Mouse (Mus musculus) embryonic facial prominence, embryonic 15.5 days (tissue): Measurements from ENCODE around the gene Tjap1. TPM values are rescaled to one million over a fixed set of nuclear protein-coding genes. Genes with fewer than 3 reads are reported as not detected.

ENCODE experiments used
- ATAC-seq: fragments of 200-750 bp; cut with Nextera tagmentation; 2 replicates; pipeline ENCODE4 v1.8.0; 2017; ENCODE audit warnings: low read depth, moderate TSS enrichment; ENCODE audit not compliant: insufficient number of reproducible peaks, low FRiP score, low TSS enrichment
- H3K27ac ChIP-seq: fragments of 300-500 bp; sonication (generic); replicated peaks from 2 replicates; pipeline ENCODE4 v1.5.1; 2015; ENCODE audit warnings: mild to moderate bottlenecking, inconsistent platforms
- H3K27me3 ChIP-seq: fragments of 300-500 bp; sonication (generic); 2 replicates; pipeline ENCODE4 v1.6.1; 2015; ENCODE audit warnings: inconsistent platforms
- H3K36me3 ChIP-seq: fragments of 300-500 bp; sonication (generic); 2 replicates; pipeline ENCODE4 v1.6.1; 2015; ENCODE audit warnings: mild to moderate bottlenecking, inconsistent platforms
- H3K4me1 ChIP-seq: fragments of 300-500 bp; sonication (generic); 2 replicates; pipeline ENCODE4 v1.6.1; 2015; ENCODE audit warnings: inconsistent platforms
- H3K4me2 ChIP-seq: fragments of 300-500 bp; sonication (generic); replicated peaks from 2 replicates; pipeline ENCODE4 v1.6.1; 2015; ENCODE audit warnings: mild to moderate bottlenecking, inconsistent platforms
- H3K4me3 ChIP-seq: fragments of 300-500 bp; sonication (generic); replicated peaks from 2 replicates; pipeline ENCODE4 v1.5.1; 2015; ENCODE audit warnings: mild to moderate bottlenecking, inconsistent platforms
- H3K9ac ChIP-seq: fragments of 300-500 bp; sonication (generic); 2 replicates; pipeline ENCODE4 v1.6.1; 2015; ENCODE audit warnings: inconsistent platforms
- H3K9me3 ChIP-seq: fragments of 300-500 bp; sonication (generic); replicated peaks from 2 replicates; pipeline ENCODE4 v1.6.1; 2016; ENCODE audit warnings: inconsistent platforms
- WGBS: fragments of 180-500 bp; shearing (Covaris S2); methylation state at CpG from one replicate; pipeline ENCODE4 v1.1.7; 2015; 5-methylcytosine and 5-hydroxymethylcytosine counted together
- polyA plus RNA-seq: library from polyadenylated mRNA; unstranded; fragments of >200 nt; fragmentation: Nextera tagmentation; extraction: Ambion mirVana; gene quantifications from 2 replicates; pipeline ENCODE4 v1.2.1, GENCODE M21; 2015

Gene Tjap1
- polyA plus RNA-seq, 1 experiment from 2014 or later: 64.0 TPM

GRCm38 (mm10) chr17:46306956-46307355 lies 24.1 kb upstream of the Tjap1 start:
- Histone ChIP-seq H3K27ac (no peak overlapping the region), H3K27me3 (no peaks in the 10 kb centered on the region), H3K9me3 (no peaks in the 10 kb centered on the region), H3K4me1 (no peaks in the 10 kb centered on the region), H3K9ac (no peak overlapping the region), H3K4me3 (no peak overlapping the region), H3K36me3 (peaks cover 21% of the 10 kb centered on the region), H3K4me2 (no peak overlapping the region)
- ATAC-seq: no peak
- 86% methylated on average over 15 of the region's 15 CpGs for WGBS

GRCm38 (mm10) chr17:46304184-46304583 lies 21.4 kb upstream of the Tjap1 start:
- no peak overlapping the region for H3K4me3 ChIP-seq
- ATAC-seq: no peak
- H3K9me3 ChIP-seq: no peaks in the 10 kb centered on the region
- H3K36me3 ChIP-seq: peaks cover 18% of the 10 kb centered on the region
- 87% methylated on average over 9 of the region's 9 CpGs for WGBS
- H3K27me3 ChIP-seq: 0 out of 2 replicates have a peak, but pooled peaks cover 4% of the 10 kb centered on the region
- no peak overlapping the region for H3K27ac ChIP-seq
- H3K4me1 ChIP-seq: no peaks in the 10 kb centered on the region
- no peak overlapping the region for H3K4me2 ChIP-seq
- no peak overlapping the region for H3K9ac ChIP-seq

GRCm38 (mm10) chr17:46301892-46302291 lies 19.1 kb upstream of the Tjap1 start:
- Histone ChIP-seq H3K9me3 (no peaks in the 10 kb centered on the region), H3K27me3 (peaks cover 18% of the 10 kb centered on the region), H3K4me2 (no peak overlapping the region), H3K4me1 (peaks cover 21% of the 10 kb centered on the region), H3K9ac (no peak overlapping the region), H3K36me3 (peaks cover 18% of the 10 kb centered on the region), H3K27ac (no peak overlapping the region), H3K4me3 (no peak overlapping the region)
- ATAC-seq: no peak
- WGBS: 62% methylated on average over 12 of the region's 12 CpGs

- Histone ChIP-seq H3K36me3 (no peaks in the 10 kb centered on the region; the same call in 1 of the 2 replicates), H3K4me3 (peak overlapping the region; percentile 55), H3K27me3 (peaks cover 42% of the 10 kb centered on the region), H3K9me3 (no peaks in the 10 kb centered on the region), H3K4me1 (peaks cover 21% of the 10 kb centered on the region), H3K27ac (no peak overlapping the region), H3K9ac (peak overlapping the region; percentile 15), H3K4me2 (peak overlapping the region; percentile 92)
- 0% methylated on average over 48 of the region's 48 CpGs for WGBS
- ATAC-seq: peak; percentile 80; the same call in 1 of the 2 replicates
Observed at GRCm38 (mm10) chr17:46298220-46298913, 15.5 kb upstream of the Tjap1 start.

GRCm38 (mm10) chr17:46297364-46298219 lies 14.8 kb upstream of the Tjap1 start, which contains the start of gene Dlk2:
Dlk2 (plus strand) TSS chr17:46297421.
- H3K9me3 ChIP-seq: no peaks in the 10 kb centered on the region
- under 1% methylated on average over 60 of the region's 86 CpGs for WGBS
- H3K27ac ChIP-seq: 0 out of 2 replicates have a peak within 1 kb of the TSS, but pooled peaks have one; percentile 5
- H3K9ac ChIP-seq: peak within 1 kb of the TSS; percentile 15
- H3K4me1 ChIP-seq: peaks cover 21% of the 10 kb centered on the region
- no peaks in the 10 kb centered on the region for H3K36me3 ChIP-seq
- H3K27me3 ChIP-seq: peaks cover 47% of the 10 kb centered on the region
- ATAC-seq: peak; percentile 49; the same call in 1 of the 2 replicates
- H3K4me2 ChIP-seq: peak within 1 kb of the TSS; percentile 92
- peak within 1 kb of the TSS; percentile 55 for H3K4me3 ChIP-seq

GRCm38 (mm10) chr17:46297028-46297363 lies 14.2 kb upstream of the Tjap1 start:
- 7% methylated on average over 6 of the region's 6 CpGs for WGBS
- H3K9ac ChIP-seq: peak overlapping the region; percentile 15; the same call in 1 of the 2 replicates
- no peak for ATAC-seq
- peaks cover 47% of the 10 kb centered on the region for H3K27me3 ChIP-seq
- H3K9me3 ChIP-seq: no peaks in the 10 kb centered on the region
- H3K4me2 ChIP-seq: peak overlapping the region; percentile 92
- no peaks in the 10 kb centered on the region for H3K36me3 ChIP-seq
- H3K27ac ChIP-seq: no peak overlapping the region
- H3K4me1 ChIP-seq: peaks cover 21% of the 10 kb centered on the region
- H3K4me3 ChIP-seq: peak overlapping the region; percentile 55

- Histone ChIP-seq H3K4me2 (peak overlapping the region; percentile 92), H3K27me3 (peaks cover 47% of the 10 kb centered on the region), H3K9ac (no peak overlapping the region), H3K9me3 (no peaks in the 10 kb centered on the region), H3K4me3 (no peak overlapping the region), H3K4me1 (peaks cover 21% of the 10 kb centered on the region), H3K27ac (no peak overlapping the region), H3K36me3 (no peaks in the 10 kb centered on the region)
- 45% methylated on average over 6 of the region's 6 CpGs for WGBS
- no peak for ATAC-seq
Observed at GRCm38 (mm10) chr17:46296601-46297000, 13.8 kb upstream of the Tjap1 start.

- peak; percentile 61 for ATAC-seq
- Histone ChIP-seq H3K4me3 (no peak overlapping the region), H3K4me1 (peaks cover 22% of the 10 kb centered on the region), H3K27ac (peak overlapping the region; percentile 76), H3K27me3 (no peaks in the 10 kb centered on the region), H3K4me2 (no peak overlapping the region; the same call in 1 of the 2 replicates), H3K9ac (no peak overlapping the region), H3K36me3 (no peaks in the 10 kb centered on the region), H3K9me3 (no peaks in the 10 kb centered on the region)
- WGBS: 6% methylated on average over 11 of the region's 11 CpGs
Observed at GRCm38 (mm10) chr17:46287678-46288095, 4.9 kb upstream of the Tjap1 start.

GRCm38 (mm10) chr17:46285407-46285806 lies 2.6 kb upstream of the Tjap1 start:
- no peaks in the 10 kb centered on the region for H3K27me3 ChIP-seq
- ATAC-seq: no peak
- no peaks in the 10 kb centered on the region for H3K9me3 ChIP-seq
- peaks cover 5% of the 10 kb centered on the region for H3K36me3 ChIP-seq
- H3K4me1 ChIP-seq: peaks cover 42% of the 10 kb centered on the region
- no peak overlapping the region for H3K4me2 ChIP-seq
- H3K4me3 ChIP-seq: no peak overlapping the region
- 56% methylated on average over 6 of the region's 6 CpGs for WGBS
- no peak overlapping the region for H3K27ac ChIP-seq
- H3K9ac ChIP-seq: no peak overlapping the region

- no peak overlapping the region for H3K9ac ChIP-seq
- H3K36me3 ChIP-seq: peaks cover 8% of the 10 kb centered on the region
- H3K4me2 ChIP-seq: no peak overlapping the region
- H3K27me3 ChIP-seq: no peaks in the 10 kb centered on the region
- H3K27ac ChIP-seq: no peak overlapping the region
- peaks cover 44% of the 10 kb centered on the region for H3K4me1 ChIP-seq
- WGBS: 57% methylated on average over 7 of the region's 7 CpGs
- H3K4me3 ChIP-seq: no peak overlapping the region
- H3K9me3 ChIP-seq: no peaks in the 10 kb centered on the region
- no peak for ATAC-seq
Observed at GRCm38 (mm10) chr17:46284653-46285052, 1.8 kb upstream of the Tjap1 start.

- Histone ChIP-seq H3K27me3 (no peaks in the 10 kb centered on the region), H3K4me2 (no peak overlapping the region), H3K27ac (no peak overlapping the region), H3K9me3 (no peaks in the 10 kb centered on the region), H3K4me3 (no peak overlapping the region), H3K4me1 (peaks cover 47% of the 10 kb centered on the region), H3K36me3 (peaks cover 15% of the 10 kb centered on the region), H3K9ac (no peak overlapping the region)
- ATAC-seq: no peak
- 78% methylated on average over 8 of the region's 8 CpGs for WGBS
Observed at GRCm38 (mm10) chr17:46283911-46284310, 1.1 kb upstream of the Tjap1 start.
